Mouse (Mus musculus) liver, adult 2 months (tissue): ENCODE results near the gene Mvb12a.

Experiments used
- CTCF ChIP-seq: fragments of 200-500 bp; IDR thresholded peaks from 2 replicates; pipeline ENCODE4 v1.5.1; 2011; ENCODE audit warnings: low read depth, low read length, control low read depth
- POLR2A ChIP-seq: fragments of 200-500 bp; IDR thresholded peaks from 2 replicates; pipeline ENCODE4 v1.6.1; 2011; ENCODE audit warnings: low read length, control low read depth; ENCODE audit not compliant: insufficient read depth; ENCODE audit errors: extremely low read depth

DNA sequence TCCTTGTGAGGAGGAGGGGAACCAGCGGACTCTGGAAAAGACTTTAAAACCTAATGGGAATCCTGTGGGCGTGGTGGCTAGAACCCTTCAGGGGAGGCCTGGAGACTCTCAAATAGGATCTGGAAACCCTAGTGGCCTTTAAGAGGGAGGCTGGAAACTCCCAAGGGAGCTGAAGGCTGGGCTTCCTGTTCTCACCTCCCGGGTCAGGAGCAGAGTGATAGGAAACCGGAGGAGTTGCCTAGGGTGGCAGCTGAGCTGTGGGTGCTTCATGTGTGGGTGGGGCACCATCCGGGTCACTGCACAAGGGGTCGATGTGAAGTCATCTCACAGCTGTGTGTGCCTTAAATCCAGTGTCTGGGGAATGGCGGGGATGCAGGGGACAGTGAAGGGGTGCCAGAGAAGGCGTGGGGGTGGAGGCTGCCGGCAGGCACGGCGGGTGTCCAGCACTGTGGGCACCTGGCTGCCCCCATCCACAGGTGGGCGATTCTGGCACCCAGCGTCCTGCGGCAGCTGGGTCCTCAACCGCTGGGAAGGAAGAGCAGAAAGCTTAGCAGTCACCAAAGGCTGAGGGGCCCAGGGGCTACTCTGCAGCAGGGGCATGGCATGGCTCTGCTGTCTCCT lies 44.7 kb upstream of the Mvb12a start:
- TF ChIP-seq CTCF (no peak), POLR2A (no peak)
